Mouse (Mus musculus): ENCODE data around the gene Dao.

The Dao gene

GRCm38 (mm10) chr5:114003542-114003941 is at the start of gene Dao:
Dao (plus strand) TSS chr5:114003703.
- no peak for DNase-seq (ENCODE audit: low spot score in 2 of 2)

- peak; percentile 81 to 88 for DNase-seq (ENCODE audit: low spot score in 2 of 2)
Measured at GRCm38 (mm10) chr5:113954421-113954820, 49.1 kb upstream of the Dao start.

- DNase-seq (ENCODE audit: low spot score in 2 of 2): no peak
Measured at GRCm38 (mm10) chr5:113955281-113955680, 48.2 kb upstream of the Dao start.

GRCm38 (mm10) chr5:113955691-113956090 is 47.8 kb upstream of the Dao start:
- DNase-seq (ENCODE audit: low spot score in 2 of 2): no peak

GRCm38 (mm10) chr5:113956510-113956909 is 47.0 kb upstream of the Dao start:
- peak; percentile 70 to 76 for DNase-seq (ENCODE audit: low spot score in 2 of 2)

GRCm38 (mm10) chr5:113959039-113959438 is 44.5 kb upstream of the Dao start:
- DNase-seq (ENCODE audit: low spot score in 2 of 2): no peak

- DNase-seq (ENCODE audit: low spot score in 2 of 2): no peak
Measured at GRCm38 (mm10) chr5:113960416-113960815, 43.1 kb upstream of the Dao start.

GRCm38 (mm10) chr5:113961776-113962175 is 41.7 kb upstream of the Dao start:
- DNase-seq (ENCODE audit: low spot score in 2 of 2): no peak

- DNase-seq (ENCODE audit: low spot score in 2 of 2): no peak
Measured at GRCm38 (mm10) chr5:113964972-113965371, 38.5 kb upstream of the Dao start.

GRCm38 (mm10) chr5:113965659-113966185 is 37.8 kb upstream of the Dao start:
- DNase-seq (ENCODE audit: low spot score in 2 of 2): no peak

GRCm38 (mm10) chr5:113966452-113967150 is 36.9 kb upstream of the Dao start:
- no peak for DNase-seq (ENCODE audit: low spot score in 2 of 2)

GRCm38 (mm10) chr5:113968371-113968770 is 35.1 kb upstream of the Dao start:
- no peak for DNase-seq (ENCODE audit: low spot score in 2 of 2)

- no peak for DNase-seq (ENCODE audit: low spot score in 2 of 2)
Measured at GRCm38 (mm10) chr5:113971434-113971960, 32.0 kb upstream of the Dao start.

GRCm38 (mm10) chr5:113972589-113973515 is 30.7 kb upstream of the Dao start:
- DNase-seq (ENCODE audit: low spot score in 2 of 2): no peak

GRCm38 (mm10) chr5:113973790-113974189 is 29.7 kb upstream of the Dao start:
- DNase-seq (ENCODE audit: low spot score in 2 of 2): no peak

GRCm38 (mm10) chr5:113974576-113974975 is 28.9 kb upstream of the Dao start:
- no peak for DNase-seq (ENCODE audit: low spot score in 2 of 2)

GRCm38 (mm10) chr5:113975538-113976215 is 27.8 kb upstream of the Dao start:
- no peak for DNase-seq (ENCODE audit: low spot score in 2 of 2)

- DNase-seq (ENCODE audit: low spot score in 2 of 2): no peak
Measured at GRCm38 (mm10) chr5:113976597-113976996, 26.9 kb upstream of the Dao start.

GRCm38 (mm10) chr5:113977309-113977708 is 26.2 kb upstream of the Dao start:
- no peak for DNase-seq (ENCODE audit: low spot score in 2 of 2)

GRCm38 (mm10) chr5:113980511-113980910 is 23.0 kb upstream of the Dao start:
- no peak for DNase-seq (ENCODE audit: low spot score in 2 of 2)

GRCm38 (mm10) chr5:113981171-113981570 is 22.3 kb upstream of the Dao start:
- no peak for DNase-seq (ENCODE audit: low spot score in 2 of 2)

GRCm38 (mm10) chr5:113981843-113982242 is 21.7 kb upstream of the Dao start:
- no peak for DNase-seq (ENCODE audit: low spot score in 2 of 2)

All from frontal cortex, postnatal 36 days (tissue).